Mouse (Mus musculus): ENCODE data around the gene Thbs3.

The Thbs3 gene

GRCm38 (mm10) chr3:89214681-89215411 lies at the start of gene Thbs3:
Gene Thbs3, plus strand, starts transcription at chr3:89215180.
- no peak for DNase-seq

GRCm38 (mm10) chr3:89165268-89165870 lies 49.6 kb upstream of the Thbs3 start:
- no peak for DNase-seq

DNA sequence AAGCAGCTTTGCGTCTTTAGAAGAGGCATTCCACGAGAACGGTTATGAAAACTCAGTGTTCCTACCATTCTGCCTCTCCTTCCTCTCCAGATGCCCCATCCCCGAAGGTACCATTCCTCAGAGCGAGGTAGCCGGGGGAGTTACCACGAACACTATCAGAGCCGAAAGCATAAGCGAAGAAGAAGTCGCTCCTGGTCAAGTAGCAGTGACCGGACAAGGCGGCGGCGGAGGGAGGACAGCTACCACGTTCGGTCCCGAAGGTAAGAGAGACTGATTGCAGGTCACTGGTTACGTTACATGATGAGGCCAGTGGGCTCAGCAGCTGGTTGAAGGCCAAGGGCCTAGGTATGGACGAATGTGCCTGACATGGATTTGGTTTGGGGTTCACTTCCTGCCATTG lies 48.0 kb upstream of the Thbs3 start:
- no peak for DNase-seq

DNA sequence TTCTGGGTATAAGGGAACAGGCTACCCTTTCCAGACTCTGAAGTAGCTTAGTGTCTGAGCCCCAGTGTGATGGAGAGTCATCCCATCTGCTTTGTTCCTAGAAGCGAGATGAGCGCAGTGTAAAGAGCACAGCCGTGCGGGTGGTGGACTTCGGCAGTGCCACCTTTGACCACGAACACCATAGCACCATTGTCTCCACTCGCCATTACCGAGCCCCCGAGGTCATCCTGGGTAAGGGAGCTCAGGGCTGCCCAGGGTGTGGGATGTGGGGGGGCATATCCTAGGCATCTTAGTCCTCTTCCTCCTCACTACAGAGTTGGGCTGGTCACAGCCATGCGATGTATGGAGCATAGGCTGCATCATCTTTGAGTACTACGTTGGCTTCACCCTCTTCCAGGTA lies 40.1 kb upstream of the Thbs3 start:
- no peak for DNase-seq

DNA sequence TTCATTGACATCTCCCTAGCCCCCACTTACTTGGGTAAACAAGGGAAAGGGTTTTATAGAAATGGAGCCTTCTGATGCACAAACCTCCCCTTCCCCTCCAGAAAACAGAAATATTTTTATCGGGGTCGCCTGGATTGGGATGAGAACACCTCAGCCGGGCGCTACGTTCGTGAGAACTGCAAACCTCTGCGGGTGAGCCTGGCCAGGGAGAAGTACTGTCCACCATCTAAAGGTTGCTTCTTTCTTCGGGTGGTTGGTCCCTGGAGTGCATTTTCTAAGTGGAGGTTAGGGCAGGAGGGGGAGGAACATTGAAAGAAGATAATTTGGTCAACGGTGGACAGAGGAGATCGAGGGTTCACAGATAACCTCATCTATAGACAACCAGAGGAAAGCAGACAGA lies 39.4 kb upstream of the Thbs3 start:
- DNase-seq, result no peak

- no peak for DNase-seq
These were observed 38.6 kb upstream of the Thbs3 start for GRCm38 (mm10) chr3:89176421-89176820.

DNA sequence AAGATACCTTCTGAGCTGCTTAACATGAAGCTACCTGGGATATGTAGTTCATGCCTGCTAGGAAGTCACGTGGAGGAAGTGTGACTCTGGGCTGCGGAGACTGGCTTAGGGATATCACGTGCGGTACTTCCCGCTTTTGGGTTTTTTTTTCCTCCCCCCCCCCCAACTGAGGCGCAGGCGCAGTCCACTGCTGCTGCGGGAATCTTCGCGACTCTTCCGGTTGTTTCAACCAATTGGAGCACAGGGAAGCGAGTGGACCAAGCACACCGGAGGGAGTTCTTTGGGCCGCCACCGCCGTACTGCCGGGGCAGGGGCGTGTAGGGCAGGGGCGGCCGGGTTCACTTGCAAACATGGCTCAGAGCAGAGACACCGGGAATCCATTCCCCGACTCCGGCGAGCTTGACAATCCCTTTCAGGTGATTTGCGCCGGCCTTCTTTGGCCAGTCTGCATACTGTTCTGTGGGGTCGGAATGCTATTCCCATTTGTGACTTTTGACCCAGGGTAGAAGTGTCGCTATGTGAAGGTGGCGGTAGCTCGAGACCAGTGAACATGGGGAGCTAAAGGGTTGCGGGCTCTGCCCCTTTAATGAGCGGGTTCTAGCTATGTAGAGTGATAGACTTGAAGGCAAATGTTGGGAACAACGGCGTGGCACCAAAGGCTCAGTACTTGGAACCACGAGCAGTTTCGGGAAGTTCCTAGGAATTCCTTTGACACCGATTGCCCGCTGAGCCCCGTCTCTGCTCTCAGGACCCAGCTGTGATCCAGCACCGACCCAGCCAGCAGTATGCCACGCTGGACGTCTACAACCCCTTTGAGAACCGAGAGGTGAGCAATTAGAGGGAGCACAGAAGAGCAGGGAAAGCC lies 37.5 kb upstream of the Thbs3 start, which contains the start of gene Scamp3:
Gene Scamp3 (plus strand): TSS at position 232 of the 865 bp plus-strand sequence.
- peak; percentile 93 for DNase-seq

DNA sequence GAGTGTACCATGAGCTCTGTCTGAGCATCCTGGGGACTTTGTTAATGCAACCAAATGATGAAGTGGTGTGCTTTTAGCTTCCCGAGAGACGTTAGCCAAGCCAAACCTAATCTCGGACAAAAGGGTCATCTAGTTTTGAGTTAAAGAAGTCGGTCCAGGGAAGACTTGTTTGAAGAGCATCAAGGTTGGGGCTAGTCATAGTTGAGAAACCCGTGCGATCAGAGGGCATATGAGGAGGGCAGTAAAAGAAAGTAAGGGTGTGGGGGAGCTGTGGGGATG lies 36.9 kb upstream of the Thbs3 start:
- DNase-seq, result no peak

DNA sequence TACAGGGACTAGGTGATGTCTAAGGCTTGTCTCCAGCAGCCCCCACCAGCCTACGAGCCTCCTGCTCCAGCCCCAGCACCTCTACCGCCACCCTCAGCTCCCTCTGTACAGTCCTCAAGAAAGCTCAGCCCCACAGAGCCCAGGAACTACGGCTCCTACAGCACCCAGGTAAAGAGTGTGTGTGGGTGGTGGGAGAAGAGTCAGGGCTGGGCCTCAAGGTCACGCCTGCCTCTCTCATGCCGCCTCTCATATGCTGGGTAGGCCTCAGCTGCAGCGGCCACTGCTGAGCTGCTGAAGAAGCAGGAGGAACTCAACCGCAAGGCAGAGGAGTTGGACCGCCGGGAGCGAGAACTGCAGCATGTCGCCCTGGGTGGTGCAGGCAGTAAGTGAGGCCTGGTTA lies 35.9 kb upstream of the Thbs3 start:
- DNase-seq, result no peak

GRCm38 (mm10) chr3:89181749-89182500 lies 33.1 kb upstream of the Thbs3 start:
- no peak for DNase-seq

DNA sequence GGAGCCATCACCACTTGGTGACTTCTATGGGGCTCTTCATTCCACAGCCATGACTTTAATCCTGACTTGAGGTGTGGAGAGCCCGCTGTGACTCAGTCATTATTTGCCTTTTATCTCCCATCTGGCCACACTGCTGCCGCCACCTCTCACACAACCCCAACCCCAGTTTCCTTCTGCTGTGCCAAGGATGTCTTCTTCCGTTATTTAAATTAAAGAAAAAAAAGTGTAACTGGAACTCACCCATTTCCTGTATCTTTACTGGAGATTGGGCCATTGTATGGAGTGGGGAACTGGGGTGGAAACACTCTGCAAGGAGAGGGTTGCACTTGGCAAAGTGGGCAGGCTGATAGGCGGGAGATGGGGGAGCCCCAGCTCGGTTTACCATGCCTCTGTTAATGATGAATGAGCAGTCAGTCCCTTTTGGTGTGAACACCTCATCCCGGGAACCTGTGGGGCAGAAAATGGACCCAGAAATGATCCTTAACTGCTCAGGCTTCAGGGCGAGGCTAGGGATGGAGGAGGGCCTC lies 32.4 kb upstream of the Thbs3 start:
- no peak for DNase-seq

DNA sequence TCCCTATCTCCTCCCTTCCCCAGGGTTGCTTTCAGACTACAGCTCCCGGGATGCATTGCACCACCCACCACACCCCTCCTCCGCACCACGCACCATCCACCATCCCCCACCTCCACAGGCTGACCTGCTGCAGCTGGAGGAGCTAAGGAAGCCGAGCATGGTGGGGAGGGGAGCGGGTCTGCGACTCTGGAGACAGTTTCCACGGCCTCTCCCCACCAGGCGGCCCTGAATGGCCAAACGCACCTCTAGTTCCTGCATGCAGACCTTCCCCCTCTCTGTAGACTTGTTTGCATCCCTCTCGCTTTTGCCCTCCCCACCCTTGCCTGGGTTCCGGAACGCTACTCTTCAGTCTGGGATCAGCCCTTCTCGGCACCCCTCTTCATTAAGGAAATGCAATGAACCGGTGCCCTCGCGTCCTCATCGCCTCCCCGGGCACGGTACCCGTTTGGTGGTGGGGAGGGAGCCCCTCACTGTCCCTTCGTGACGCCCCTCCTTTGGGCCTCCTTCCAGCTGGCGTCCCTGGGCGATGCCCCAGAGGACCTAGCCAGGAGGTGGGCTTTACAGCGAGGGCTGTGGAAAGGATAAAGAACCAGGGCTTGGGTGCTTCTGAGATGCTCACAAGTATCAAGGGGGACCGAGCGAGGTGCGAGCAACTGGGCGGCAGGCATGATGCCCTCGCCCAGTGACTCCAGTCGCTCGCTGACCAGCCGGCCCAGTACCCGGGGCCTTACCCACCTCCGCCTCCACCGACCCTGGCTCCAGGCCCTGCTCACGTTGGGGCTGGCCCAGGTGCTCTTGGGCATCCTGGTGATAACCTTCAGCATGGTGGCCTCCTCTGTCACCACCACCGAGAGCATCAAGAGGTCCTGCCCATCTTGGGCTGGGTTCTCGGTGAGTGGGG lies 31.7 kb upstream of the Thbs3 start, which contains the start of gene Fam189b:
Gene Fam189b (plus strand): TSS at position 86 of the 901 bp plus-strand sequence.
- DNase-seq, result peak; percentile 90

DNA sequence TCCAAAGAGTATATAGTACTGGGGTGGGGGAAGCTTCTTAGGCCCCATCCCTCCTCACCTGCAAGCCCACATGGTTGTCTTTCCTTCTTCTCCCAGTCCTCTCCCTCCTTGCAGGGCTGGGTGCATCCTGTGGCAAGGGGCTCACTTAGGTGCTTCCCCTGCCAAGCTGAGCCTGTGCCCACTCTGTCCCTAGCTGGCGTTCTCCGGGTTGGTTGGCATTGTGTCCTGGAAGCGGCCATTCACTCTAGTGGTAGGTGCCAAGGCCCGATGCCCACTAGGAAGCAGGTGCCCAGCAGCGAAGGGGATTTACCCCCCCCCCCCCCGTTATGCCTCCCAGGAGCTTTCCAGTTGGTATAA lies 31.0 kb upstream of the Thbs3 start:
- no peak for DNase-seq

- DNase-seq, result no peak
These were observed 27.8 kb upstream of the Thbs3 start for GRCm38 (mm10) chr3:89187197-89187596.

DNA sequence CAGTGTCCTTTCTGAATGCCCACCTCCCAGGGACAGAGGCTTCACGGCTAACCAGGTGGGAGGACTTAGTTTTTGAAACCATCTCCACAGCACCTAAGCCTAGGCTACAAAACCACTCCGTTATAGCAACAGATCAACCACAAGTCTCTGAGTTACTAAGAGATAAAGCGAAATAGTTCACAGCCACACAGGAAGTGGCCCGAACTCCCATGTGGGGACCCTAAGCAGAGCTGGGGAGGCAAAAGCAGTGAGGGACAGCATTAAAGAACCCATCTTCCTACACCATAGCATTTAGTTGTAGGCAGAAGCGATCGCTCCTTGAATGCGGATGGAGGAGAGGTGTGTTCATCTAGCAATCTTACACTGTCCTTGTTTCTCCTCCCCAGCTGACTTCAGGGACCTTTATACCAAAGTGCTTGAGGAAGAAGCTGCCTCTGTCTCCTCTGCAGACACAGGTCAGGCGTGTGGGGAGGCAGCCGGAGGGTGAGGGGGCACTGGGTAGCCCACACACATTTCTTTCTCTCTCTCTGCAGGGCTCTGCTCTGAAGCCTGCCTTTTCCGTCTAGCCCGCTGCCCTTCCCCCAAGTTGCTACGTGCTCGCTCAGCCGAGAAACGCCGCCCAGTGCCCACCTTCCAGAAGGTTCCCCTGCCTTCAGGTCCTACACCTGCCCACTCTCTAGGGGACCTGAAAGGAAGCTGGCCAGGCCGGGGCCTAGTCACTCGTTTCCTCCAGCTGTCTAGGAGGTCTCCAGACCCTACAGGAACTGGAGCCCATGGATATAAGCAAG lies 27.1 kb upstream of the Thbs3 start:
- DNase-seq, result no peak

DNA sequence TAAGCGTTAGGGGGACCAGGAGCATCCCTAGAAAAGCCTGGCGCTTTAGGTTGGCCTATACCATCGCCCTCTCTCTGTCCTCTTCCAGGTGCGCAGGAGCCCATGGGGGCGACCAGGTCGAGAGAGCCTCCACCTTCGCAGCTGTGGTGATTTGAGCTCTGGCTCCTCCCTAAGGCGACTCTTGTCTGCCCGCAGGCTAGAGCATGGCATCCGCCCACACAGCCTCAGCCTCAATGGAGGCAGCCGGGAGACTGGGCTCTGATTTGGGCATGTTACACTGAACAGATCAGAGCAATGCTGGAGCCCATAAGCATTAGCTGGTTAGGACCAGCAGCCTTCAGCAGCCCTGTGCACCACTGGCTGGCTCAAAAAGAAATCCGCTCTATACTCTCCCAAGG lies 26.5 kb upstream of the Thbs3 start:
- no peak for DNase-seq

DNA sequence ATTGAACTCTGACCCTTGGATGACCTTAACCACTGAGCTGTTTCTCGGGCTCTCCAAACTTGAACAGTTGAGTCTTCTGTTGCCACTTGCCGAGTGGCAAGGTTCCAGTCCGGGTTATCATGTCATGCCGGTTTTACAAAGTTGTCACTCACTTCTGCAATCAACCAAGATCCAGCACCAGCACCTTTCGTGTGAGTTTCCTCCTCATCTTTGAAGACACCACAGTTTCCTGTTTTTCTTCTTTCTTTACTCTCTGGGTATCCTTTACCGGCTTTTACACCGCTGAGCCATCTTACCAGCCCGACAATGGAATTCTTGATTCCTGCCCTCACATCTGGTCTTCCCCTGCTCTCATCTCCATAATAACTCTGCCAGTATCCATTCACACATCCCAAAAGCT lies 24.5 kb upstream of the Thbs3 start:
- DNase-seq, result no peak

- DNase-seq, result no peak
These were observed 21.6 kb upstream of the Thbs3 start for GRCm38 (mm10) chr3:89193351-89193750.

- no peak for DNase-seq
These were observed 21.1 kb upstream of the Thbs3 start for GRCm38 (mm10) chr3:89193853-89194252.

- DNase-seq, result peak; percentile 93
These were observed 18.8 kb upstream of the Thbs3 start for GRCm38 (mm10) chr3:89195979-89196877.
